Mouse (Mus musculus): ENCODE data around the gene Gm10722. TPM values are rescaled to one million over a fixed set of nuclear protein-coding genes. Genes with fewer than 3 reads are reported as not detected.
"Not testable (repeated sequence)": the region's sequence is repeated elsewhere in the genome, so short reads cannot be mapped to it uniquely, and the experiment has no call there.

Gene Gm10722
- polyA plus RNA-seq, 1 experiment from 2014 or later = not detected

GRCm38 (mm10) chr9:3012054-3012621, 11.4 kb downstream of the Gm10722 start:
- ATAC-seq (ENCODE audit: insufficient read depth, low FRiP score, low TSS enrichment); H3K4me3 ChIP-seq (ENCODE audit: low read depth, low read length); H3K36me3 ChIP-seq (ENCODE audit: control insufficient read depth, insufficient read depth, low read length); H3K9ac ChIP-seq (ENCODE audit: low read length); H3K9me3 ChIP-seq (ENCODE audit: control insufficient read depth, low read length); H3K27ac ChIP-seq (ENCODE audit: low read depth, low read length); DNase-seq (ENCODE audit: low spot score); H3K4me1 ChIP-seq (ENCODE audit: control insufficient read depth, insufficient read depth, low read length); H3K4me2 ChIP-seq (ENCODE audit: low read depth); H3K27me3 ChIP-seq (ENCODE audit: control insufficient read depth, insufficient read depth, low read length): not testable (repeated sequence)
- 81% methylated on average over 2 of the region's 7 CpGs for WGBS

GRCm38 (mm10) chr9:3012733-3013279, 12.1 kb downstream of the Gm10722 start, which contains the start of gene Gm10721:
Gene Gm10721, plus strand, starts transcription at chr9:3013140.
- H3K9me3 ChIP-seq (ENCODE audit: control insufficient read depth, low read length); H3K4me3 ChIP-seq (ENCODE audit: low read depth, low read length); H3K27ac ChIP-seq (ENCODE audit: low read depth, low read length); H3K4me1 ChIP-seq (ENCODE audit: control insufficient read depth, insufficient read depth, low read length); H3K4me2 ChIP-seq (ENCODE audit: low read depth); DNase-seq (ENCODE audit: low spot score); H3K36me3 ChIP-seq (ENCODE audit: control insufficient read depth, insufficient read depth, low read length); H3K27me3 ChIP-seq (ENCODE audit: control insufficient read depth, insufficient read depth, low read length); H3K9ac ChIP-seq (ENCODE audit: low read length): not testable (repeated sequence)
- ATAC-seq (ENCODE audit: insufficient read depth, low FRiP score, low TSS enrichment) = peak; percentile 65; the same call in 1 of the 2 replicates
- WGBS = no CpG with 5 or more reads among the region's 11 CpGs

- H3K36me3 ChIP-seq (ENCODE audit: control insufficient read depth, insufficient read depth, low read length); ATAC-seq (ENCODE audit: insufficient read depth, low FRiP score, low TSS enrichment); H3K27me3 ChIP-seq (ENCODE audit: control insufficient read depth, insufficient read depth, low read length); H3K9ac ChIP-seq (ENCODE audit: low read length); H3K9me3 ChIP-seq (ENCODE audit: control insufficient read depth, low read length); H3K27ac ChIP-seq (ENCODE audit: low read depth, low read length); H3K4me1 ChIP-seq (ENCODE audit: control insufficient read depth, insufficient read depth, low read length); H3K4me3 ChIP-seq (ENCODE audit: low read depth, low read length); DNase-seq (ENCODE audit: low spot score); H3K4me2 ChIP-seq (ENCODE audit: low read depth): not testable (repeated sequence)
- 71% methylated on average over 4 of the region's 9 CpGs for WGBS
Observed at GRCm38 (mm10) chr9:3015354-3015753, 14.6 kb downstream of the Gm10722 start, which contains the start of gene Gm10720. Gene Gm10720, plus strand, starts transcription at chr9:3015654.

GRCm38 (mm10) chr9:3015896-3016295, 15.2 kb downstream of the Gm10722 start:
- not testable (repeated sequence) for H3K4me1 ChIP-seq (ENCODE audit: control insufficient read depth, insufficient read depth, low read length); H3K9ac ChIP-seq (ENCODE audit: low read length); ATAC-seq (ENCODE audit: insufficient read depth, low FRiP score, low TSS enrichment); H3K27ac ChIP-seq (ENCODE audit: low read depth, low read length); H3K4me3 ChIP-seq (ENCODE audit: low read depth, low read length); H3K36me3 ChIP-seq (ENCODE audit: control insufficient read depth, insufficient read depth, low read length); DNase-seq (ENCODE audit: low spot score); H3K4me2 ChIP-seq (ENCODE audit: low read depth); H3K27me3 ChIP-seq (ENCODE audit: control insufficient read depth, insufficient read depth, low read length); H3K9me3 ChIP-seq (ENCODE audit: control insufficient read depth, low read length)
- 74% methylated on average over 4 of the region's 6 CpGs for WGBS

- not testable (repeated sequence) for H3K9me3 ChIP-seq (ENCODE audit: control insufficient read depth, low read length); H3K4me2 ChIP-seq (ENCODE audit: low read depth); H3K27me3 ChIP-seq (ENCODE audit: control insufficient read depth, insufficient read depth, low read length); H3K9ac ChIP-seq (ENCODE audit: low read length); H3K4me1 ChIP-seq (ENCODE audit: control insufficient read depth, insufficient read depth, low read length); H3K36me3 ChIP-seq (ENCODE audit: control insufficient read depth, insufficient read depth, low read length); H3K4me3 ChIP-seq (ENCODE audit: low read depth, low read length); ATAC-seq (ENCODE audit: insufficient read depth, low FRiP score, low TSS enrichment); DNase-seq (ENCODE audit: low spot score); H3K27ac ChIP-seq (ENCODE audit: low read depth, low read length)
- WGBS = 50% methylated on average over 1 of the region's 9 CpGs
Observed at GRCm38 (mm10) chr9:3017108-3017507, 16.4 kb downstream of the Gm10722 start, which contains the start of gene Gm10719. Gene Gm10719, plus strand, starts transcription at chr9:3017408.

GRCm38 (mm10) chr9:3018944-3019343, 18.2 kb downstream of the Gm10722 start:
- not testable (repeated sequence) for H3K27me3 ChIP-seq (ENCODE audit: control insufficient read depth, insufficient read depth, low read length); H3K9ac ChIP-seq (ENCODE audit: low read length); H3K4me2 ChIP-seq (ENCODE audit: low read depth); H3K4me3 ChIP-seq (ENCODE audit: low read depth, low read length); H3K4me1 ChIP-seq (ENCODE audit: control insufficient read depth, insufficient read depth, low read length); H3K36me3 ChIP-seq (ENCODE audit: control insufficient read depth, insufficient read depth, low read length); ATAC-seq (ENCODE audit: insufficient read depth, low FRiP score, low TSS enrichment); H3K9me3 ChIP-seq (ENCODE audit: control insufficient read depth, low read length); DNase-seq (ENCODE audit: low spot score); H3K27ac ChIP-seq (ENCODE audit: low read depth, low read length)
- WGBS = 71% methylated on average over 9 of the region's 9 CpGs

- WGBS = 76% methylated on average over 11 of the region's 19 CpGs
- DNase-seq (ENCODE audit: low spot score) = not testable (repeated sequence)
Observed at GRCm38 (mm10) chr9:3019835-3020727, 19.4 kb downstream of the Gm10722 start.

GRCm38 (mm10) chr9:3022316-3023008, 21.7 kb downstream of the Gm10722 start:
- not testable (repeated sequence) for H3K36me3 ChIP-seq (ENCODE audit: control insufficient read depth, insufficient read depth, low read length); H3K27ac ChIP-seq (ENCODE audit: low read depth, low read length); DNase-seq (ENCODE audit: low spot score); H3K4me1 ChIP-seq (ENCODE audit: control insufficient read depth, insufficient read depth, low read length); H3K4me2 ChIP-seq (ENCODE audit: low read depth); H3K27me3 ChIP-seq (ENCODE audit: control insufficient read depth, insufficient read depth, low read length); H3K9ac ChIP-seq (ENCODE audit: low read length); H3K9me3 ChIP-seq (ENCODE audit: control insufficient read depth, low read length); ATAC-seq (ENCODE audit: insufficient read depth, low FRiP score, low TSS enrichment); H3K4me3 ChIP-seq (ENCODE audit: low read depth, low read length)
- WGBS = 69% methylated on average over 9 of the region's 13 CpGs

More at GRCm38 (mm10) chr9:3019835-3020727, 19.4 kb downstream of the Gm10722 start:
- H3K9ac ChIP-seq (ENCODE audit: low read length); H3K27ac ChIP-seq (ENCODE audit: low read depth, low read length); H3K9me3 ChIP-seq (ENCODE audit: control insufficient read depth, low read length); H3K4me3 ChIP-seq (ENCODE audit: low read depth, low read length); H3K36me3 ChIP-seq (ENCODE audit: control insufficient read depth, insufficient read depth, low read length); H3K4me1 ChIP-seq (ENCODE audit: control insufficient read depth, insufficient read depth, low read length); H3K4me2 ChIP-seq (ENCODE audit: low read depth); H3K27me3 ChIP-seq (ENCODE audit: control insufficient read depth, insufficient read depth, low read length): not testable (repeated sequence)
- ATAC-seq (ENCODE audit: insufficient read depth, low FRiP score, low TSS enrichment) = peak; percentile 70

Data from neural tube, embryonic 11.5 days (tissue).